Mouse (Mus musculus) heart, postnatal 0 days (tissue): Measurements from ENCODE around the gene Slitrk1.

Experiments
- CTCF ChIP-seq: IDR thresholded peaks from 2 replicates; pipeline ENCODE4 v1.5.1; 2016; ENCODE audit warnings: antibody characterized with exemption, control low read depth, low read depth
- EP300 ChIP-seq: IDR thresholded peaks from 2 replicates; pipeline ENCODE4 v1.6.1; 2016; ENCODE audit warnings: antibody characterized with exemption, low read depth

- TF ChIP-seq CTCF (no peak), EP300 (no peak)
Observed at GRCm38 (mm10) chr14:108898601-108899000, 15.4 kb downstream of the Slitrk1 start.
